Mouse (Mus musculus) telencephalon, adult 2 months (tissue): ENCODE results near the gene 5730522E02Rik.
"Not testable (repeated sequence)": the region's sequence is repeated elsewhere in the genome, so short reads cannot be mapped to it uniquely, and the experiment has no call there.

Experiments
- DNase-seq: peaks from one replicate; pipeline ENCODE4 v3.0.0-alpha.2; 2011; ENCODE audit warnings: low read depth, low spot score

5730522E02Rik gene

GRCm38 (mm10) chr11:26210582-26211180 lies at the start of gene 5730522E02Rik:
Gene 5730522E02Rik (minus strand): TSS chr11:26210763.
- DNase-seq: no peak

- DNase-seq: no peak
Observed at GRCm38 (mm10) chr11:26236540-26236939, 26.0 kb upstream of the 5730522E02Rik start.

- no peak for DNase-seq
Observed at GRCm38 (mm10) chr11:26229895-26230294, 19.3 kb upstream of the 5730522E02Rik start.

GRCm38 (mm10) chr11:26213643-26214042 lies 3.1 kb upstream of the 5730522E02Rik start:
- DNase-seq: not testable (repeated sequence)

GRCm38 (mm10) chr11:26209811-26210581 lies 567 bp downstream of the 5730522E02Rik start:
- no peak for DNase-seq

GRCm38 (mm10) chr11:26203466-26203865 lies 7.1 kb downstream of the 5730522E02Rik start:
- no peak for DNase-seq

- DNase-seq: no peak
Observed at GRCm38 (mm10) chr11:26202842-26203241, 7.7 kb downstream of the 5730522E02Rik start.

- DNase-seq: no peak
Observed at GRCm38 (mm10) chr11:26201778-26202097, 8.8 kb downstream of the 5730522E02Rik start.

GRCm38 (mm10) chr11:26200970-26201777 lies 9.4 kb downstream of the 5730522E02Rik start:
- no peak for DNase-seq

GRCm38 (mm10) chr11:26195468-26195867 lies 15.1 kb downstream of the 5730522E02Rik start:
- DNase-seq: no peak

- DNase-seq: no peak
Observed at GRCm38 (mm10) chr11:26187231-26187967, 23.2 kb downstream of the 5730522E02Rik start.

- DNase-seq: no peak
Observed at GRCm38 (mm10) chr11:26170572-26170971, 40.0 kb downstream of the 5730522E02Rik start.

GRCm38 (mm10) chr11:26167609-26167971 lies 43.0 kb downstream of the 5730522E02Rik start:
- no peak for DNase-seq

GRCm38 (mm10) chr11:26166966-26167608 lies 43.5 kb downstream of the 5730522E02Rik start:
- no peak for DNase-seq

- DNase-seq: peak; percentile 53
Observed at GRCm38 (mm10) chr11:26164651-26165259, 45.8 kb downstream of the 5730522E02Rik start.

GRCm38 (mm10) chr11:26161354-26161753 lies 49.2 kb downstream of the 5730522E02Rik start:
- no peak for DNase-seq

GRCm38 (mm10) chr11:26159033-26159432 lies 51.5 kb downstream of the 5730522E02Rik start:
- DNase-seq: no peak

GRCm38 (mm10) chr11:26140024-26140423 lies 70.5 kb downstream of the 5730522E02Rik start:
- DNase-seq: no peak

- no peak for DNase-seq
Observed at GRCm38 (mm10) chr11:26138013-26138412, 72.5 kb downstream of the 5730522E02Rik start.

GRCm38 (mm10) chr11:26130911-26131310 lies 79.7 kb downstream of the 5730522E02Rik start:
- no peak for DNase-seq

- no peak for DNase-seq
Observed at GRCm38 (mm10) chr11:26129054-26129453, 81.5 kb downstream of the 5730522E02Rik start.
